Mouse (Mus musculus): ENCODE measurements around the gene C2cd5. TPM values are rescaled to one million over a fixed set of nuclear protein-coding genes. Genes with fewer than 3 reads are reported as not detected.

Gene C2cd5
- polyA plus RNA-seq, 1 experiment, result 6.1 TPM

DNA sequence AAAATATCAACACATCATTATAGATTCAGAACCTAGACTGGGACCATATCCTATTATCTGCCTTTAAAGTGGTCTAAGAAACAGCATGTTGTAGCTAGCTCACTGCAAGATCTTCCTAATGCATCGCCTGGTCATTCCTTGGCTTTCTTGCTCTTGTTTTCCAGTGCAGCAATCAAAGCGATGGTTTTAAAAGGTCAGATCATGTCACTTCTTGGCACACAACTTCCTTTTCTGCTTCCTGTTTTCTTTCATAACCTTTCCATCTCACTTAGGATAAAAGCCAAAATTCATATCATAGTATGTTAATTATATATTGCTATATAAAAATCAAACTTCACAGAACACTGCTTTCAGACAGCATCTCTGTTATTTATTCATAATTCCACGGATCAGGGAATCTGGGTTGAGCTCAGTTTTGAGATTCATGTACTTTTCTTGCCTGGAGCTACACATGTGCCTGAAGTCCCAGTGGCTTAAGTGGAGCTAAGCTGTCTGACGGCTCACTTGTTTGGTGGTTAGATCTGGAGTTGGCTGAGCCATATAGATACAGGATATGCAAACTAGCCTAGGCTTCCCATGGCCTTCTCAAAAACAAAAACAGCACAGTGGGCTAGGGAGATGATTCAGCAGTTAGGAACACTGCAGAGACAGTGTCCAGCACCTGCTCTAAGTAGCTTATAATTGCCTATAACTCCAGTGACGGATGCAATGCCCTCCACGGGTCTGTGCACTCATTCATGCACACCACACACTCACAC, 32.1 kb upstream of the C2cd5 start:
- H3K4me1 ChIP-seq (ENCODE audit: control insufficient read depth, insufficient read depth, insufficient read length, low read length), result no peaks in the 10 kb centered on the region
- H3K4me3 ChIP-seq (ENCODE audit: insufficient read depth, low read depth, low read length), result no peak overlapping the region
- no peak overlapping the region for H3K27ac ChIP-seq (replicated peaks; ENCODE audit: low read depth, low read length)

DNA sequence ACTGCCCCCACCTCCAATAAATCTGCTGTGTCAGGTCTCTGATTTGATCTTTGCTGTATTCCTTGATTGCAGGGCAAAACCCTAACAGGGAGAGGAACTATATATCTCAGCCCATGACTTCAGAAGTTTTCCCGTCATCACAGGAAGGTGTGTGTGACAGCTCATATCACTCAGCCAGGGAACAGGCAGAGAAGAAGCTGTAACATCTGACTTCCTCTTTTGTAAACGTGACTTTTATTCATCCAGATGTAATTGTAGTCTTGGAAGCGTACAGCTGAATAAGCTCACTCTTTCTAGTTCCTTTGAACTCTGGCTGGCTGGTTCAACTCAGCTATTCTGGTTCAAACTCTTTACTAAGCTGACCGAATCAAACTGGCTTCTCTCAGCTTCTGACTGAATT, 30.5 kb upstream of the C2cd5 start:
- Histone ChIP-seq H3K27ac (replicated peaks; ENCODE audit: low read depth, low read length) (no peak overlapping the region), H3K4me1 (ENCODE audit: control insufficient read depth, insufficient read depth, insufficient read length, low read length) (no peaks in the 10 kb centered on the region), H3K4me3 (ENCODE audit: insufficient read depth, low read depth, low read length) (no peak overlapping the region)

DNA sequence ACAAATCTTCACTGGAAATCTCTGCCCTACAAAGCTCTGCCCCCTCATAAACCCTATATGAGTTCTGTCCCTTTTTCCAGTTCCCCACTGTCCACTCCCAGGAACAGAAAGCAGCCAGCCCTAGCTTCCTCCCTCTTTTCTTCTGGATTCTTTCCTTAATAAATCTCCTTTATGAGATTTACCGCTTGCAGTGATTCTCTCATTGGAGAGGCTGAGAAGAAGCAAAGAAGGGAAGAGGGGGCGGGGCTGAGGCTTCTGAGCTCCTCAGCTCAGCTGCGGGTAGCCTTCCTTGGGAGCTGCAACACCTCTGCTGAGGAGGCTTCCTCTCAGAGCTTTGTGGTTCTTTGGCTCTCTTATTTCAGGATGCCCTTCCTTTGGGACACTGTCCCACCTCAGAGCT, 30.0 kb upstream of the C2cd5 start:
- Histone ChIP-seq H3K27ac (replicated peaks; ENCODE audit: low read depth, low read length) (no peak overlapping the region), H3K4me3 (ENCODE audit: insufficient read depth, low read depth, low read length) (no peak overlapping the region), H3K4me1 (ENCODE audit: control insufficient read depth, insufficient read depth, insufficient read length, low read length) (no peaks in the 10 kb centered on the region)

DNA sequence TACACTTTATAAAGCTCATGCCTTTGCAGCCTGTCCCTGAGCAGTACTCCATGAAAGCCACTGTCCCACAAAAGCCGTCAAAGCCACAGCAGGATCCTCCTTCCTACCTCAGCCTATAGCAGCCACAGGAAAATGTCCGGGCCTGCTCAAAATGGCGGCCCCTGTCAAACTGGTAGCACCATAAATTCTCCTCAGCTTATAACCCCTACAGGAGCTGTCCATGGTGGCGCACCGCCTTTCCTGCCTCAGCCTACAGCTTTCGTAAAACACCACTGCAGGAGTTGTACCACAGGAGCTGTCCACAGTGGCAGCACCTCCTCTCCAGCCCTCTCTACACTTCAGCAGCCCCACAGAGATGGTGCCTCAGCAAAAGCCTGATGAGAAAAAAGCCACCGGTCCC, 29.5 kb upstream of the C2cd5 start:
- no peaks in the 10 kb centered on the region for H3K4me1 ChIP-seq (ENCODE audit: control insufficient read depth, insufficient read depth, insufficient read length, low read length)
- H3K27ac ChIP-seq (replicated peaks; ENCODE audit: low read depth, low read length), result no peak overlapping the region
- no peak overlapping the region for H3K4me3 ChIP-seq (ENCODE audit: insufficient read depth, low read depth, low read length)

DNA sequence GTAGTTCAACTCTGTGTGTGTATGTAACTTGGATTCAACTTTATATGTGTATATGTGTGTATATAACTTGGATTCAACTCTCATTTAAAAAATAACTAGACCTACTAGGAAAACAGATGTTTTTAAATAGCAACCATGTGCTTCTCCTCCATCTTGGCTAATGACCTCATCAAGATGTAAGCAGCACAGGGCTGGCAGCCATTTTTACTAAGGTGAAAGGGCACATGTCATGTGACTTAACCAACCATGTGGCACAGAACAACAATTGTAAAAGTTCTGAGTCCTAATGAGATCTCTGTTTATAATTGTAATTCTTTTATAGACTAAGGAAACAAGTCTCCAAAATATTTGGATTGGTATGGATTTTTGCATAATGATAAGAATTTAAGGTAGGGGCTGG, 25.8 kb upstream of the C2cd5 start:
- Histone ChIP-seq H3K27ac (replicated peaks; ENCODE audit: low read depth, low read length) (no peak overlapping the region), H3K4me3 (ENCODE audit: insufficient read depth, low read depth, low read length) (no peak overlapping the region), H3K4me1 (ENCODE audit: control insufficient read depth, insufficient read depth, insufficient read length, low read length) (no peaks in the 10 kb centered on the region)

DNA sequence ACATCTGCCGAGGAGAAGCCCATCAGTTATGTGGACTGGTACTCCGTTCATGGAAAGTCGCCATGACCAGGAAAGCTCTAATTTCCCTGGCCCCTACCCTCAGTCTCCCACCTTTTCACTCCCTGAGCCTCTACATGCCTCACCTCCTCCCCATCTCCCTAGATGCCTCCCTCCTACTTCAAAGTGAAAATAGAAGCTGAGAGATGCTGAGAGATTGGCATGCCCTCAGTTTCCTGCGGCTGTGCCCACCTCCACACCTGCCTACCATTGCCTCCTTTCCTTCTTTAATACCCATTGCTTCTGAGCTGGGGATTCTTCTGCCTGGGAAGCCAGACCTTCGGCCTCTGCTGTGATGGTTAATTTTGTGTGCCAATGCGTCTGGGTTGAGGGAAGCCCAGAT, 19.4 kb upstream of the C2cd5 start:
- Histone ChIP-seq H3K4me1 (ENCODE audit: control insufficient read depth, insufficient read depth, insufficient read length, low read length) (no peaks in the 10 kb centered on the region), H3K4me3 (ENCODE audit: insufficient read depth, low read depth, low read length) (no peak overlapping the region), H3K27ac (replicated peaks; ENCODE audit: low read depth, low read length) (no peak overlapping the region)

DNA sequence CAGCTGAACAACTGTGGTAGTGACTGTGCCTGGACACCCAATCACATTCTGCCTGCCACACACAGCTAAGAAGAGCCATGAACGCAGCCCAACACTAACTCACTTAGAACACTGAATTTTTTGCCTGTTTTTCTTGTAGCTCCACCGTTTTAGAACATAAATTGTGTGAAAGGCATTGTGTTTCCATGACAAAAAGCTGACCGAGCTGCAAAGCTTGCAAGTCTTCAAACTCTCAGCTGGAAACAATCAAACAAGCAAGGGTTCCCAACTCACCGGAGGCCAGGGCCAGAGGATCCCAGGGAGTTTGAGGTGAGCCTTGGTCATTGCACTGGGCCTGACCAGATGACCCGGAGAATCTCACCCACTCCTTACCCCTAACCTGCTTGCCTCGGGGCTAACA, 16.8 kb upstream of the C2cd5 start:
- Histone ChIP-seq H3K4me3 (ENCODE audit: insufficient read depth, low read depth, low read length) (no peak overlapping the region), H3K27ac (replicated peaks; ENCODE audit: low read depth, low read length) (no peak overlapping the region), H3K4me1 (ENCODE audit: control insufficient read depth, insufficient read depth, insufficient read length, low read length) (no peaks in the 10 kb centered on the region)

DNA sequence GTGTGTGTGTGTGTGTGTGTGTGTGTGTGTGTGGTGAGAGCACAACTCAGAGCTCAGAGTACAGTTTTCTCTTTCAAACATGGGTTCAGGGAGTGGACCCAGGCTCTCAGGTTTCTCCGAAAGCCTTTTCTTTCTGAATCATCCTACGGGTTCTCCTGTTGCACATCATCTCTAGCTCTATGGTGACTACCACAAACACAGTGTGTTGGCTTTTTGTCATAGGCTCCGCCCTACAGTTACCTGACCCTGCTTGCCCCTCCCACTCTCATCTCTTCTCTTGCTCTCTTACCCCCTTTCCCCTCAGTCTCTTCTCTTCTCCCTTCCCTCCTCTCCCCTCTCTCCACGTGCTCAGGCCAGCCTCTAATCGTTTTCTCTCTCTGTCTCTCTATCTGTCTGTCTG, 15.6 kb upstream of the C2cd5 start:
- Histone ChIP-seq H3K4me1 (ENCODE audit: control insufficient read depth, insufficient read depth, insufficient read length, low read length) (no peaks in the 10 kb centered on the region), H3K4me3 (ENCODE audit: insufficient read depth, low read depth, low read length) (no peak overlapping the region), H3K27ac (replicated peaks; ENCODE audit: low read depth, low read length) (no peak overlapping the region)

DNA sequence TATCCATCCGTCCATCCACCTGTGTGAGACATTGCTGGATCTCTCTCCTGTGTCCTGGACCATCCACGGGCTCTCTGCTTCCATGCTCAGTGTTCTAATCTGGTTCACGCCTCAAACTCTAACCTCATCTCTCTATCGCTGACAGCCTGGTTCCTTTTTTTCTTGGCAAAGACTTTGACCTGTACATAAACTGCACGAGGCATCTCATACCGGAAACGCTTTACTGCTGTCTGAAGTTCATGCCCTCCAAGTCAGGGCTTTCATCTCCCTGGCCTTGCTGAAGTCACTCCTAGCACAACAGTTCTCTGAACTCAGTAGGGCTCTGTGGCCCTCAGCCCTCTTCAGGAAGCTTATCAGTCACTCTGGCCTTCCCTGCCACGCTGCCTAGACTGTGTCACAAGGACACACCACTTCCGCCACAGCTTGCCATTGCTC, 15.1 kb upstream of the C2cd5 start:
- no peak overlapping the region; the same call in 1 of the 2 replicates for H3K4me3 ChIP-seq (ENCODE audit: insufficient read depth, low read depth, low read length)
- H3K4me1 ChIP-seq (ENCODE audit: control insufficient read depth, insufficient read depth, insufficient read length, low read length), result no peaks in the 10 kb centered on the region
- no peak overlapping the region for H3K27ac ChIP-seq (replicated peaks; ENCODE audit: low read depth, low read length)

DNA sequence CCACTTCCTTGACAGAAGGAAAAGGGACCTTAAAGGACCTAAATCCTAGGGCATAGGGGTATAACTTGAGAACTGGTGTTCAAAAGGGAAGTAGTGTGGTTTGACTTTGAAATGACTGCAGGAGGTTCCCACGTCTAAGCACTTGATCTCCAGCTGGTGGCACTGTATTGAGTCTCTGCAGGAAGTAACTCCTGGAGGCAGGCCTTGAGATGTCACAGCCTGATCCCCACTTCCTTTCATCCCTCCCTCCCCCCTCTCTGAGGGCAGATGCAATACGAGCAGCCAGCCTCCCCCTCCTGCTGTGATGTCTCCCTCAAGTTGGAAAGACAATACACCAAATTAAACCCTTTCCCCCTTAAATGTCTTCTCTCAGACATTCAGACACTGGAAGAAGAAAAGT, 14.6 kb upstream of the C2cd5 start:
- Histone ChIP-seq H3K4me3 (ENCODE audit: insufficient read depth, low read depth, low read length) (no peak overlapping the region; the same call in 1 of the 2 replicates), H3K4me1 (ENCODE audit: control insufficient read depth, insufficient read depth, insufficient read length, low read length) (no peaks in the 10 kb centered on the region), H3K27ac (replicated peaks; ENCODE audit: low read depth, low read length) (no peak overlapping the region)

DNA sequence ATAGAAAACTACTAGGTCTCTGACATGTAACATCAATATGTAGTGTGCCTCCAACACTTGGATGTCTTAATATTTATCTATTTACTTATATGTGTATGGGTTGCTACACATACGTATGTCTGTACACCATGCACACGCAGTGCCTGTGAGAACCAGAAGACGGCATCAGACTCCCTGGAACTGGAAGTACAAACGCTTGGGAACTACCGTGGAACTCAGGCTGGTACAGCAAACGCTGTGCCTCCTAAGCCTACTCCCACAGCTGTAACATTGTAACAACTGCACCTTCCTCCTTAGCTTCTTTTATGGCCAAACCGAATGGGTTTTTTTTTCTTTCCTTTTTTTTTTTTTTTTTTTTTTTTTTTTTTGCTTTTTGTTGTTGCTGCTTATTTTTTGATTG, 10.4 kb upstream of the C2cd5 start:
- Histone ChIP-seq H3K27ac (replicated peaks; ENCODE audit: low read depth, low read length) (no peak overlapping the region), H3K4me1 (ENCODE audit: control insufficient read depth, insufficient read depth, insufficient read length, low read length) (no peaks in the 10 kb centered on the region), H3K4me3 (ENCODE audit: insufficient read depth, low read depth, low read length) (no peak overlapping the region)

DNA sequence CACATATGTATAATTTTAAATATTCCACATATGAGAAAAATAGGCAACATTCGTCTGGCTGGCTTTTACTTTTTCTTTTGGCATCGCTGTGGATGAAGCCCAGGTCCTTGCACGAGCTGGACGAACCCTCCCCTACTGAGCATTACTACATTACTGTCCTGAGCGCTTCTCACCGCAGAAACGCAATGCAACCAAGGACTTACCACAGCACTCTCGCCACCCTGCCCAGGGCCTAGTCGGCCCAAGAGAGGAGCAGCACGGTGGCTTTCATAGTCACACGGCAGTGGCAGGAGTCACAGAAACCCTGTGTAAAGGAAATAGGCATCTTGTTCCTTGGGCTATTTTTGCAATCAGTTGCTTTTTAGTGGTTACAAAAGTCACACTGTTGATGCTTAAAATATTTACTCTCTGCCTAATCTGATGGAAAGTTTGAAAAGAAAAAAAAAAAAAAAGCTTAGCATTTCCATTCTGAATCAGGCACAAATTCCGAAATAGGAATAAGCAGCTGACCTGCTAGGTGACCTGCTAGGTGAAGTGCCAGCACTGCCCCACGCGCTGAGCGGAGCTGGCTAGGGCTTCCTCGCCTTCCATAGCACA, 9.8 kb upstream of the C2cd5 start:
- Histone ChIP-seq H3K4me1 (ENCODE audit: control insufficient read depth, insufficient read depth, insufficient read length, low read length) (no peaks in the 10 kb centered on the region), H3K4me3 (ENCODE audit: insufficient read depth, low read depth, low read length) (no peak overlapping the region), H3K27ac (replicated peaks; ENCODE audit: low read depth, low read length) (no peak overlapping the region)

DNA sequence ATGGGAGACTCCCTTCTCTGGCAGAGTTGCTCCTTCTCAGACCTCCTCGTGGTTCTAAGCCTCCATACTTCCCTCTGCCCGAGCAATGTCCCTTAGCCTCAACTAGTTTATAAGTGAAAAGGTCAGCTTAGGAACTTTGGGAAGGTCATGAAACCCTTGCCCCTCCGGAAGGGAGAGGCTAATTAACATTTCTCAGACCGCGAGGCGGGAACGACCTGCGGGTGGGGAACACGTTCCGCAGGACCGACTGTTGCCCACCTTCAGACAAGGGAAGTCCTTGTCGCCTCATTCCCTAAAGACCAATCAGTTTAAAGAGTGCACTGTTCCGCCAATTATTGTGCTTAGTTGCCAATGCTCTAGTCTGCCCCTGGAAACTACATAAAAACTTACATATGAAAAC, 8.1 kb upstream of the C2cd5 start:
- no peak overlapping the region for H3K4me3 ChIP-seq (ENCODE audit: insufficient read depth, low read depth, low read length)
- H3K27ac ChIP-seq (replicated peaks; ENCODE audit: low read depth, low read length), result no peak overlapping the region
- no peaks in the 10 kb centered on the region for H3K4me1 ChIP-seq (ENCODE audit: control insufficient read depth, insufficient read depth, insufficient read length, low read length)

DNA sequence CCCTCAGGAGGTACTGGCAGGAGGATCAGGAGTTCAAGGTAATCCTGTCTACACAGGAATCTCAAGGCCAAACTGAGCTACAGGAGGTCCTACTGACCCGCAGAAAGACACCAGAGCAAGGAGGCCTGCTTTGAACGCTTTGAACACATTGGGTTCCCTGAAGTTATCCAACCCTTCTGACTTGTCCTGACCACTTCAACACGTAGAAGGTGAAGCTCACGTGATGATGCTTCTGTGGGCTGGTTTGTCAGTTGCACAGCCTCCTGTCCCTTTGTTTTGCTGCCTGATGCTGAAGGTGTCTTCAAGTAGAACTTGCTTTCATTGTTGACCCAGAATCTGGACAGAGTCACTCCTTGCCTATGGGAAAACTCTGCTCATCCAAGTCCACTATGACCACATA, 7.7 kb upstream of the C2cd5 start:
- H3K27ac ChIP-seq (replicated peaks; ENCODE audit: low read depth, low read length), result no peak overlapping the region
- H3K4me3 ChIP-seq (ENCODE audit: insufficient read depth, low read depth, low read length), result no peak overlapping the region
- H3K4me1 ChIP-seq (ENCODE audit: control insufficient read depth, insufficient read depth, insufficient read length, low read length), result no peaks in the 10 kb centered on the region

DNA sequence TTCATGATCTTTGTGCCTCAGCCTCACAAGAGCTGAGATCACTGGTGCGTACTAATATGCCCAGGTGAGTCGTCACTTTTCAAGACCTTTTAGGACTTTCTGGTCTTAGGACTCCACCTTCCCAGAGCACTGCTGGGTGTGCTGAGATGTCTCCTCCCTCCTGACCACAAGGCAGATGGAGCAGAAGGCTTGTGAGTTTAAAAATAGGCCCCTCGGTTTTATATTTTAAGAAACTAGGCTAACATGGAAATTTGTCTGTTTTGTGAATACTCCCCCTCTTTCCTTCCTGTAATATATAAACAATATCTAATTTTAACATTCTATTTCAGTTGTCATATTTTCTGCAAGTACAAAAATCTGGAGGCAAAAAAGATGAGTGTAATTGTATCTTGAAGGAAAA, 5.8 kb upstream of the C2cd5 start:
- H3K4me1 ChIP-seq (ENCODE audit: control insufficient read depth, insufficient read depth, insufficient read length, low read length), result no peaks in the 10 kb centered on the region
- no peak overlapping the region for H3K4me3 ChIP-seq (ENCODE audit: insufficient read depth, low read depth, low read length)
- H3K27ac ChIP-seq (replicated peaks; ENCODE audit: low read depth, low read length), result no peak overlapping the region

DNA sequence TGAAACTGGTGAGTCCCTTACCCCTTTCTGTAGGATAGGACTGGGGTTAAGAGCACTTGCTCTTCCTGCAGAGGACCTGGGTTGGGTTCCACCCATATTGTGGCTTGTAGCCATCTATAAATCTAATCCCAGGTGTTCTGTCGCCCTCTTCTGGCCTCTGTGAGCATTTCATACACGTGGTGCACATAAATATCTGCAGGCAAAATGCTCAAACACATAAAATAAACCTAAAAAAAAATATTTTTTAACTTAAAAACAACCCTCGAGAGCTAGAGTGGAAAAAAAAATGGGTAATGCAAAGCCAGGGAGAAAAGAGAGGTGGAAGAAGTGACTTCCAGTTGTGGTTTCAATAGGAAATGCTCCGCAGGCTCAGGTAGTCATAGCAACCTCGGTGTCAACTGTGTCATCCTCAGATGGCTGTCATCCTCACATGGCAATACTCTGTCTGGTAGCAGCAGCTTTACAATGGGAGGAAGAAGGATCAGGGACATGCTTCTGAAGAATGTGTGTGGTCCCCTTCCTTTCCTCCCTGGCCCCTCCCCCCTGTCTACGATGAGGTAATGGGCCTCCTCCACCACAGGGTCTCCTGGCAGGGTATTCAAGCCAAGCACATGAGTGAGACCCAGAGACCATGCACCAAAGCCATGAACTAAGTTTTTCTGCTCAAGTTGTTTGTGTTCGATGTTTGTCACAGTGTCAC, 4.2 kb upstream of the C2cd5 start:
- no peak overlapping the region for H3K27ac ChIP-seq (replicated peaks; ENCODE audit: low read depth, low read length)
- no peak overlapping the region for H3K4me3 ChIP-seq (ENCODE audit: insufficient read depth, low read depth, low read length)
- H3K4me1 ChIP-seq (ENCODE audit: control insufficient read depth, insufficient read depth, insufficient read length, low read length), result no peaks in the 10 kb centered on the region
